Mouse (Mus musculus) stomach, postnatal 0 days (tissue): ENCODE measurements around the gene Gabpb2.

Source experiments
- CTCF ChIP-seq: IDR thresholded peaks from 2 replicates; pipeline ENCODE4 v1.5.1; 2016; ENCODE audit warnings: antibody characterized with exemption, low read depth, mild to moderate bottlenecking, moderate library complexity
- EP300 ChIP-seq: optimal IDR thresholded peaks from 2 replicates; pipeline ENCODE3; 2016; ENCODE audit warnings: antibody characterized with exemption

GRCm38 (mm10) chr3:95233303-95233980 is 15.7 kb upstream of the Gabpb2 start:
- TF ChIP-seq CTCF (no peak), EP300 (no peak)
